Mouse (Mus musculus) ovary, adult 2 months (tissue): Measurements from ENCODE around the gene Atrn. TPM values are rescaled to one million over a fixed set of nuclear protein-coding genes. Genes with fewer than 3 reads are reported as not detected.

Experiments used
- polyA plus RNA-seq: library from polyadenylated mRNA; depleted of rRNA; stranded (reverse); fragments of >200 nt; gene quantifications from 2 replicates; pipeline ENCODE4 v1.2.3, GENCODE M21; 2012; rRNA removed

Gene Atrn
- polyA plus RNA-seq, result 16.3 and 21.1 TPM in 2 replicates

DNA sequence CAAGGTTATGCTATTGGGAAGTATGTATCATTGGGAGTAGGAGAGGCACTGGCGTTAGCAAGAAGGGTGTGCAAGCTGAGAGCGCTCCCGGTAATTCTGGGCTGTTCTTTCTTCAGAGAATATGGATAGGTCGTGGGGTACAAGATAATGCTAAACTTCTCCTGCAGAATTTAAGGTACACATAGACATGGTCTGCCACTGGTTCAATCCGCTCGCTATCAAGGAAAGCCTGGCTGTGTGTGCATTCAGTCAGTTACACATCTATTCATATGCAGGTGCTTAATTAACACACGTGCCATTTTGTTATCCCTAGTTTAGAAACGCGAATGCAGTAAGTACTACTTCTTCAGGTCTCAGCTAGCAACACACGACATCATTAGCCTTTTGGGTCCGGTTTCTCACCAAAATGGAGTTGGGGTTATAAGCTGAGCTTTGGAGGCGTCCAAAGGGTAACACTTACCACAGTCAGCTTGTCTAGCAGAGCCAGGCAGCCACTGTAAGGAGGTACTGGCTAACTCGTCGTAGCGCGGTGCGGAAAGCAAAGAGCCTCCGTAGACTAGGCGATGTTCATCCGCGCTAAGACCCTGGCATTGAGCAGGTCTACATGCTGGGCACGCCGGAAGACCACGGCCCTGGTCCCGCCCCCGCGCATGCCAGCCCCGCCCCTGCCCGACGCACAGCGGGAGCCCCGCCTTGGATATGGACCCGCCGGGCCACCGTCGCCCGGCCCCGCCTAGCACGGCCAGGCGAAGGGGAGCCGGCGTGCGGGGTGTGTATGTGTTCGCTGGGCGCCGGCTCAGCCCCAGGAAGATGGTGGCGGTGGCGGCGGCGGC, at the start of gene Atrn, which contains the start of gene 4930402H24Rik:
Atrn (plus strand) TSS at position 745 of the 833 bp plus-strand sequence.
4930402H24Rik (minus strand) TSS at position 656 of the 833 bp plus-strand sequence.

DNA sequence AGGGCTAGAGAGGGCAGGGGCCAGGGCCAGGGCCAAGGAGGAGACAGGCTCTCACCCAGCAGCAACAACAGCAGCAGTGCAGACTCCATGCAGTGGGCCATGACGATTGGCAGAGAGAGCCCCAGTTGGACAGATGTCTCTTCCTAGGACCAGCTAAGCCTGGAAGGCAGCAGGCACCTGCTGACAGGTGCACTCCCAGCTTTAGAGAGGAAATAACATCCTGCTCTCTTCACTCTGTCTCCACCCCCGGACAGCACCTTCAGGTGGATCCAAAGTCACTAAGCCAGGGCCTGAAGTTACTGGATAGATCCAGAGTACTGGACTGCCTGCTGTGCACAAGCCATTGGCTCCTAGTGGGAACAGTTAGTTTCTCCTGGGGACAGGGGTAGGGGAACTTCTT, 136.7 kb downstream of the Atrn start, which contains the start of gene Gfra4:
Gfra4 (minus strand) TSS at position 101 of the 400 bp plus-strand sequence.

GRCm38 (mm10) chr2:131063404-131063864, 157.1 kb downstream of the Atrn start, which contains the start of gene Adam33:
Adam33 (minus strand) TSS chr2:131063814.

Other genes starting within 250 kb of the Atrn start
- gene Ddrgk1, start 241.8 kb upstream of the Atrn start, polyA plus RNA-seq, result 63.5 and 74.9 TPM in 2 replicates
- 30.6 and 33.9 TPM in 2 replicates for gene Itpa, start 238.9 kb upstream of the Atrn start, polyA plus RNA-seq
- gene Slc4a11, start 209.0 kb upstream of the Atrn start, polyA plus RNA-seq, result 10.2 and 11.1 TPM in 2 replicates
- gene 4930402H24Rik, start 89 bp upstream of the Atrn start, polyA plus RNA-seq, result 56.1 and 58.9 TPM in 2 replicates
- gene Gfra4, start 136.6 kb downstream of the Atrn start, polyA plus RNA-seq, result 58.1 and 88.6 TPM in 2 replicates
- 52.5 and 54.7 TPM in 2 replicates for gene Adam33, start 157.3 kb downstream of the Atrn start, polyA plus RNA-seq
- 20.0 and 22.6 TPM in 2 replicates for gene Siglec1, start 180.3 kb downstream of the Atrn start, polyA plus RNA-seq
- 19.0 and 21.7 TPM in 2 replicates for gene Hspa12b, start 220.8 kb downstream of the Atrn start, polyA plus RNA-seq
- gene Gm11037, start 227.0 kb downstream of the Atrn start, polyA plus RNA-seq, result not detected in 2 replicates